Mouse (Mus musculus): ENCODE measurements around the gene Fam213b.

- TF ChIP-seq POLR2A (IDR thresholded peaks at IDR 0.05; ENCODE audit: low read depth, low read length) = no peak
- TF ChIP-seq CTCF (conservative IDR thresholded peaks at IDR 0.05; ENCODE audit: insufficient read depth, insufficient read length, low read depth, low read length) = no peak
Measured at GRCm38 (mm10) chr4:154937746-154938145, 38.8 kb upstream of the Fam213b start.

Data from kidney, adult 2 months (tissue).